Mouse (Mus musculus) megakaryocyte, adult 5-6 weeks (primary cell): ENCODE results near the gene Gnaz. TPM values are rescaled to one million over a fixed set of nuclear protein-coding genes. Genes with fewer than 3 reads are reported as not detected.

ENCODE experiments used
- ATAC-seq: 2 replicates; pipeline ENCODE4 v1.8.0; 2016; ENCODE audit warnings: mild to moderate bottlenecking, inconsistent platforms; ENCODE audit not compliant: poor library complexity, severe bottlenecking
- total RNA-seq, 2 experiments: library from RNA; stranded (forward) in 1 of 2; stranded (reverse) in 1 of 2; fragments of 153-499, 151-499 nt in 1 of 2; fragments of 221-1000, 200-1000 nt in 1 of 2; gene quantifications; 2 replicates each; pipeline versions ENCODE4 v1.2.3 to v1.2.4; 2015 to 2017

Gene Gnaz
- total RNA-seq, 2 experiments from 2014 or later: 0.11 to 0.18 TPM

GRCm38 (mm10) chr10:74967651-74968267, 782 bp downstream of the Gnaz start:
- no peak for ATAC-seq

- ATAC-seq: no peak
Measured at GRCm38 (mm10) chr10:74969266-74969665, 2.3 kb downstream of the Gnaz start.

GRCm38 (mm10) chr10:74973026-74973425, 6.0 kb downstream of the Gnaz start:
- ATAC-seq: no peak

DNA sequence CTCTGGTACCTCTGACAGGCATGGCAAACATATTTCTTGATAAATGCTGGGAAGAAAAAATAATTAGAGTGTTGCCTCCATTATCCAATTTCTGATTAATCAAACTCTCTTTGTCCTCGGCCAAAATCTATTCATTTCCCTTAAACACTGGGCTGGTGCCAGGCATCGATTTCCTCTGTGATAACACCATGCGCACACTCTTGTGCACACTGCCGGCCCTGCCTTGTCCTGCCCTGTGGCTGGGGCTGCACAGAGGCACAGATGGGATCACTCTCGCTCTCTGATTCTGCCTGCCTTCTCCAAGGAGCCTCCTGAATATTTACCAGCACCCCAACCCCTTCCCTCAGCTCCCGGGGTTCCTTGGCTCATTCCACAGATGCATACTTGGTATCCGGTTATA, 8.6 kb downstream of the Gnaz start:
- no peak for ATAC-seq

GRCm38 (mm10) chr10:74976429-74976828, 9.5 kb downstream of the Gnaz start:
- ATAC-seq: no peak

DNA sequence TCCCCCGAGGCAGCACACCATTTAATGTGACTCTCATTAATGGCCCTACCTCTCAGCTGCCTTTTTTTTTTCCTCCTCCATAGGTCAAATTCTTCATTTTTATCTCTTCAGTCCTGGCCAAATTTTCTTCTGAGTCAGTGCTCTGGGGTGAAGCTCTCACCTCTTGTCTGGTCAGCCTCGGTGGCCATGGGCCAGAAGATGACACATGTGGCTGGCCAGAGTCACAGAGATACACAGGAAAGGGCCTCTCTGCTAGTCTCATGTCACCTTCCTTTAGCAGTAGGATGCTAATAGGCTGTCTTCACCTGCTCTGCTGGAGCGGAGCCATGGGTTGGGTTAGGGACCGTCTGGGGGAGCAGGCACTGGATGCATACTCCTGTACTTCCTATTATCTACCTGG, 11.1 kb downstream of the Gnaz start:
- no peak for ATAC-seq

- ATAC-seq: no peak
Measured at GRCm38 (mm10) chr10:74981159-74981558, 14.2 kb downstream of the Gnaz start.

DNA sequence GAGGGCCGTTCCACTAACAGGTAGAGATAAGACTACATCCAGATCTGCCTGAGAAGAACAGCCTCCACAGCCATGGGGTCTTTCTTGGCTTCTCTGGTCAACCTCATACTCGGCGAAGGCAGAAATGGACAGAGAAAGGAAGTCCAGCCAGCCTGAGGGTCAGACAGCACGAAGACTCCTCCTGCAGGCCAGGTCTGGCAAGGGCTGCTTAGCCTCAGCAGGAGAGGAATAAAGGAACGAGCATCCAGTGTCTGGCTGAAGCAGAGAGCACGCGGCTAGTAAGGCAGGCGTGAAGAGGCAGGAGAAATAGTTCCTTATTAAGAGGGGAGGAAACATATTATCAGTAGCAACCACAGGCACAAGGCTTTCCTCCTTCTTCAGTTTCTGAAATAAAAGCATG, 16.2 kb downstream of the Gnaz start:
- no peak for ATAC-seq

DNA sequence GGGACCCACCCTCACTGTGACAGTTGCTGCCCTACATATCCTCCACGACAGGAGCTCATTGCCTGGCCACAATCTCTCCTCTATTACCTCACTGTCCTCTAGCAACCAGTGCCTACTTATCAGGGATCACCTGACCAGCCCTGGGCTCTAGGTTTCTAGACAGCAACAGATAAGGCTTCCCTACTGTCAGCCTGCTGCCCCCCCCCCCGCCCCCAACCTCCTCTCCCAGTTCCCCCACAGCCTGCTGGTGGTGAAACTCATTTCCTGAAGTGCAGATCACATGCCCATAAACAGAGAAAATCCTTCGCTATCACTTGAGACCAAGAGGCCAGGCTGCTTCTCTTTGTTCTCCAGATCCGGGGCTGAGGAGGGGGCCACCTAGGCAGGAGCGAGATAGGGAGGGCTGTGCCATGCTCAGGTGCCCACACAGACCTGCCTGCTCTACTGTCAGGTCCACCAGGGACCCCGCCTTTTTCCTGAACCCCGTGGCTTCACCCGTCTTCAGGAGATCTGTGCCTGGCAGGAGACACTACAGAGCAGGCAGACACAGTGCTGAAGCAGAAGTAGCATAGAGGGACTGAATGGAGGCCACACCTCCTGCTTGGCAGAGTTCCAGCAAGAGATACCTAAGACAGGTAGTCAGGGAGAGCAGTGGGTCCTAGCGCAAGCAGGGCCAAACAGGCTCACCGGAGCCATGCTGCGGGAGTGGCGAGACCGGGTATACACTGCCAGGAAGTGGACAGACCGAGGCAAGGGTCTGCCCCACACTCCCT, 20.9 kb downstream of the Gnaz start:
- ATAC-seq: peak; percentile 32

GRCm38 (mm10) chr10:74989814-74990213, 22.8 kb downstream of the Gnaz start:
- ATAC-seq: no peak

DNA sequence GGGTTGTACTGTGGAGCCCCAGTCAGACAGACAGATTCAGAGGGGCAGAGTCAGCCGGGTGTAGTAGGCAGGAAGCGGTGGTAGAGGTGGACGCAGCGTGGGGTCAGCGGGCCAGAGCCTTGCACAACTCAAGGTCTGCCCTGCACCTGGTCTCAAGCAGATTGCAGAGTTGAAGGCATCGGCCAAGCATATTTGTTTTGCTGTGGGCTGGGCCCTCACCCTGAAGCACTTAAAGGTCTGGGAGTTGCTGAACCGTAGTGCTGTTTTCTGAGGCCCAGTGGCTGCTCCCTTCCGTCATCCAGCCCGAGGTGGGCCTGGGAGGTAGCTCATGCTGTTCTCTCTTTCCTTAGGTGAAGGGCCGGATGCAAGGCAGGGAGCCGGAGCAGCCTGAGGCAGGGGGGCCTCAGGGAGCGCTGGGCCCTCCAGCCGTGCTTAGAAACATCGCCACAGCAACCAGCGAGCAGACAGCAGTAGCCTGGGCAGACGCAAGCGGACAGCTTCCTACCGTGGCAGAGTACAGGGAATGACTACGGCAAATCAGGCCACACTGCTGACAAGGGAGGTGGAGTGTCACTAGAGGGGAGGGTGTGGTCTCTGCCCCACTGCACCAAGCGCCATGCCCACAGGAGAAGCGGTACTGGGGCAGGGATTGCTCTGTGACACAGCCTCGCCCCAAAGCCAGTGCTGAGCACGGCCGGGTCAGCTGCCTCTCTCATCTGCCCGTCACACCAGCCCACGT, 23.8 kb downstream of the Gnaz start:
- no peak for ATAC-seq

DNA sequence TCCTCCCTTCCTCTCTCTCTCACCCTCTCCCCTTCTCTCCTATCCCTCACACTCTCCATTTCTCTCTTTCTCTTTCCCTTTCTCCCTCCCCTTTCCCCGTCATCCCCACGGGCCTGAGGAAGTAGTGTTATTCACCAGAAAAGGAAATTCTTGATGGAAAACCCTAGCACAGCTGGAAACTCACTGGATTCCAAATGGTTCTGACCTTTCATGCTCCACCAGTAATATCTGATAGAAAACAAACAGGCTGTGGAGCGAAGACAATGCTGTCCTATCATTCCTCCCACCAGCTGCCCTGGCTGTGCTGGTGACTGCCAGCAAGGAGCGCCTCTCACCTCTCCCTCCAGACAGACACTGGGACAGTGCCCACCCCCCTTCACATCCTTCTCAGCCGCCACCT, 27.9 kb downstream of the Gnaz start:
- no peak for ATAC-seq

DNA sequence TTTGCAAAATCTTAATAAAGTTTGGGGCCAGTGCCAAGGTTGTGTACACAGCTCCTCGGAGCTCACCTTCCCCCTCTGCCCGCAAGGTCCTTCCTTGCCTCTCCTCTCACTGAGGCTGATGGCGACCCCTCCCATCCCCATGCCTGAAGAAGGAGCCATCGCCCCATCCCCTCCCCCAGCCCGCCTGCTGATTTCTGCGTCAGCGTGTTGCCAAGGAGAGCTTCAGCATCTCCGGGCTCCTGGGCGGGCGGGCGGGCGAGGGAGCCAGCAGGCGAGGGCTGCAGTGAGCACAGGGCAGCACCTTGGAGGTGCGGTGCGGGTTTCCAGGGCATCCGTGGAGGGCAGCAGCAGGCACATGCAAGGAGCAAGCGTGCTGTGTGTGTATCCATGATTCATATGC, 28.4 kb downstream of the Gnaz start:
- no peak for ATAC-seq

GRCm38 (mm10) chr10:75001391-75001790, 34.4 kb downstream of the Gnaz start:
- no peak for ATAC-seq

GRCm38 (mm10) chr10:75004067-75004466, 37.1 kb downstream of the Gnaz start:
- ATAC-seq: no peak

DNA sequence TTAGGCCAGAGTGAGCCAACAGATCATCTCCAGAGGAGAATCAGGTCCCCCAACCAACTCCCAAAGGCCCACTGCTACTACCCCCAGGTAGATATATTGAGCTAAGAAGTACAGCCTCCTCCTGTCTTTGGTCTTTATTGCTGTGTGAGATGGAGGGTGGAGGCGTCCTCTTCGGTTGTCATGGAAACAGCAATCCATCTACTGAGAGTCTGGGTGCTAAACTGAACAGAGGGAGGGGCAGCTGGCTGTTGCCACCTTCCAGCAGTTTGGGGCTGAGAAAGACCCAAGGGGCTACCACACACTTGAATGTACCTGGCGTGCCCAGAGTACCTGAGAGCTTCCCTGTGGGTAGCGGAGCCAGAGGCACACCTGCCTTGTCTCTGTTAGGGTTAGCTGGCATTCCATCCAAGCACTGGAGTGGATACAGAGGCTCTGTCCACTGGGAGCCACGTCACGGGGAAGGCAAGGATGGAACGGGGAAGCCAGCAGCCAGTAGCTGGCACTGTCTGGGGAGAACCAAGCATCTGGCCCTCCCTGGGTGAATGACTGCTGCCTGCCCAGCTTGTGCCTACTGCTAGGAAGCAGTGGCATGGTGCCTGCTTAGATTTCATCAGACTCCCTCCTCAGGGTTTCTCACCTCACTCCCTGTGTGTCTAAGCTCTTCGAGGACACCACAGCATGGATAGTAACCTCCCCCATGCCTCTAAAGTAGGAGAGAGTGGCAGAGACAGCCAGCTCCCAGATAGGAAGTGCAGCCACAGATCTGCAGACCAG, 40.1 kb downstream of the Gnaz start:
- no peak for ATAC-seq

GRCm38 (mm10) chr10:75010704-75011103, 43.7 kb downstream of the Gnaz start:
- ATAC-seq: no peak

- no peak for ATAC-seq
Measured at GRCm38 (mm10) chr10:75015465-75015864, 48.5 kb downstream of the Gnaz start.

DNA sequence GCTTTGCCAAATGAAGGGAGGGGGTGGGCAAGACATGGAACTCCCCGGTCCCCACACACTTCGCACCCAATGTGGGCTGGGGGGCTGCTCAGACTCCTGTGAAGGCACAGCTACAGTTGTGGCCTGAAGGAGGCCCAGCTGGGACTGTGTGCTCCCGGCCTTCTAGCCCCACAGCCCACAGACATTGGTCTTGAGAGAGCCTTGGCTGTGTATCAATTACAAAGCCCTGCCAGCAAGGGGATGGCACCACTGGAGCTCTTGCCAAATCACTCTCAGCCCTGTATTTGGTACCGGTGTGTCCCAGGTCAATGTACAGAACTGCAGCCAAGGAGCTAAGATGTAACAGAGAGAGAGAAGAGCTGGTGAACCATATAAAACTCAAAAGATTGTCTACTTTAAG, 49.5 kb downstream of the Gnaz start:
- no peak for ATAC-seq

DNA sequence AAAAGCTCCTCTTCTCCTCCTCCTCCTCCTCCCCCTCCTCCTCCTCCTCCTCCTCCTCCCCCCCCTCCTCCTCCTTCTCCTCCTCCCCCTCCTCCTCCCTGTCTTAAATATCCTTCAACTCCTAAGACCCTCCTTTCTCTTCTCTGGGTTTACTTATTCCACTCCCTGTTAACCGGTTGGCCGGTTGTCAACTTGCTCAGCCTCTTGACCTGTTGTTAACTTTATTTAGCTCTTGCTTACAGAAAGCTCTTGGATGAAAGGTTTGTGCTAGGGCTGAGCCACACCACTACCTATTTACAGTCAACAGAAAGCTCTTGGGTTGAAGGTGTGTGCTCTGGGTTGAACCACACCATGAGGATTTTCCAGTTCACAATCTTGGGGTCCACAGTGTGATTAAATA, 53.3 kb downstream of the Gnaz start:
- ATAC-seq: no peak

- peak; percentile 87 for ATAC-seq
Measured at GRCm38 (mm10) chr10:75021138-75021537, 54.2 kb downstream of the Gnaz start.
